In the genomic region with DNA sequence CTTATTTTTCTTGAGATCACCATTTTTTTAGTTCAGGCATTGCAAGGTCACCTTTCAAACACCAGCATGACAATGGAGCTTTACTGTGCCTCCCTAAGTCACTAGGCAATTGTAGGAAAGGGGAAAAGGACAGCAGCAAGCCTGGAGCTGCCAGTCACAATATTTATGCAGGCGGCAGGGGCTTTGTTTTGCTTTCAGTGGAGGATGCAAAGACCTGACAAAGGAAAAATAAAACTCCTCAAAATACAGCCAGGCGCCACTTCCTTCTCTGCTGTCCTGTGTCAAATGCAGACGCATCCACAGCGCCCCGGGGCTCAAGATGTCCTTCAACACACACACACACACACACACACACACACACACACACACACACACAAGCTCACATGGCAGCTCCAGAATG, we compare ENCODE assay signal across 13 mouse cellular contexts.
DNase-seq lines count a peak whose midpoint lies in the region; ATAC-seq lines count a peak whose summit lies in the region.
"Had no signal": no experiment of that assay in that cellular context is flagged by ENCODE, and none has a peak within 500 bp of the region (broad histone marks: within the 10 kb centered on the region; RNA-seq: fewer than 3 reads in every experiment).

No protein-coding gene starts in this region.

- no peaks in the 10 kb centered on the region for H3K27me3 ChIP-seq in hindbrain, embryonic 10.5 days (ENCODE audit: insufficient read depth, poor library complexity, severe bottlenecking)
- H3K27me3 ChIP-seq in hindbrain, embryonic 16.5 days (replicated peaks; ENCODE audit: control insufficient read depth, insufficient read depth, low read length) = no peaks in the 10 kb centered on the region
- H3K27me3 ChIP-seq in midbrain, embryonic 10.5 days (ENCODE audit: low read depth, poor library complexity, severe bottlenecking) = no peaks in the 10 kb centered on the region
- H3K27me3 ChIP-seq in midbrain, embryonic 11.5 days (ENCODE audit: control insufficient read depth, insufficient read depth, low read length) = no peaks in the 10 kb centered on the region
- no peaks in the 10 kb centered on the region for H3K27me3 ChIP-seq in neural tube, embryonic 13.5 days
- H3K27me3 ChIP-seq: embryonic facial prominence, embryonic 15.5 days; liver, embryonic 15.5 days; midbrain, embryonic 13.5 days had no signal

- ATAC-seq in hindbrain, embryonic 16.5 days = no peak
- ATAC-seq in midbrain, embryonic 11.5 days (ENCODE audit: low FRiP score) = no peak
- peak; percentile 15; the same call in 1 of the 2 replicates for ATAC-seq in neural tube, embryonic 13.5 days (ENCODE audit: low read depth)
- ATAC-seq: inflammation-experienced regulatory T-cells, adult 6 months; midbrain, embryonic 13.5 days had no signal

- H3K9me3 ChIP-seq in hindbrain, embryonic 10.5 days = no peaks in the 10 kb centered on the region
- no peaks in the 10 kb centered on the region for H3K9me3 ChIP-seq in hindbrain, embryonic 16.5 days (ENCODE audit: control insufficient read depth, low read length)
- no peaks in the 10 kb centered on the region for H3K9me3 ChIP-seq in midbrain, embryonic 10.5 days (replicated peaks)
- no peaks in the 10 kb centered on the region for H3K9me3 ChIP-seq in midbrain, embryonic 11.5 days (ENCODE audit: control insufficient read depth, low read length)
- H3K9me3 ChIP-seq in neural tube, embryonic 13.5 days = no peaks in the 10 kb centered on the region
- H3K9me3 ChIP-seq: embryonic facial prominence, embryonic 15.5 days; liver, embryonic 15.5 days; midbrain, embryonic 13.5 days had no signal

- peaks cover 29% of the 10 kb centered on the region for H3K4me1 ChIP-seq in hindbrain, embryonic 10.5 days (replicated peaks)
- 0 out of 2 replicates have a peak, but pooled peaks cover 2% of the 10 kb centered on the region for H3K4me1 ChIP-seq in hindbrain, embryonic 16.5 days (ENCODE audit: control insufficient read depth, insufficient read depth, low read depth, low read length)
- peaks cover 22% of the 10 kb centered on the region for H3K4me1 ChIP-seq in midbrain, embryonic 10.5 days
- H3K4me1 ChIP-seq in midbrain, embryonic 11.5 days (ENCODE audit: control insufficient read depth, insufficient read depth, low read length) = no peaks in the 10 kb centered on the region
- peaks cover 10% of the 10 kb centered on the region for H3K4me1 ChIP-seq in neural tube, embryonic 13.5 days (replicated peaks)

- H3K36me3 ChIP-seq in hindbrain, embryonic 10.5 days = no peaks in the 10 kb centered on the region
- no peaks in the 10 kb centered on the region for H3K36me3 ChIP-seq in hindbrain, embryonic 16.5 days (ENCODE audit: control insufficient read depth, insufficient read depth, low read length)
- H3K36me3 ChIP-seq in midbrain, embryonic 10.5 days = no peaks in the 10 kb centered on the region
- no peaks in the 10 kb centered on the region for H3K36me3 ChIP-seq in midbrain, embryonic 11.5 days (ENCODE audit: control insufficient read depth, insufficient read depth, low read length)
- no peaks in the 10 kb centered on the region for H3K36me3 ChIP-seq in neural tube, embryonic 13.5 days
- H3K36me3 ChIP-seq: embryonic facial prominence, embryonic 15.5 days; liver, embryonic 15.5 days; midbrain, embryonic 13.5 days had no signal

- H3K27ac ChIP-seq in hindbrain, embryonic 10.5 days = peak overlapping the region; percentile 50; the same call in 1 of the 2 replicates
- H3K27ac ChIP-seq in hindbrain, embryonic 16.5 days (ENCODE audit: low read depth, low read length) = no peak overlapping the region
- H3K27ac ChIP-seq in midbrain, embryonic 10.5 days (replicated peaks) = peak overlapping the region; percentile 53; the same call in 1 of the 2 replicates
- no peak overlapping the region for H3K27ac ChIP-seq in midbrain, embryonic 11.5 days (ENCODE audit: low read depth, low read length)
- 0 out of 2 replicates have a peak overlapping the region, but pooled peaks have one; percentile 9 for H3K27ac ChIP-seq in neural tube, embryonic 13.5 days (replicated peaks)
- H3K27ac ChIP-seq: embryonic facial prominence, embryonic 15.5 days; liver, embryonic 15.5 days; midbrain, embryonic 13.5 days had no signal

- no peak overlapping the region for H3K4me2 ChIP-seq in hindbrain, embryonic 16.5 days (ENCODE audit: low read length)
- no peak overlapping the region for H3K4me2 ChIP-seq in midbrain, embryonic 11.5 days
- H3K4me2 ChIP-seq in neural tube, embryonic 13.5 days = no peak overlapping the region
- H3K4me2 ChIP-seq: embryonic facial prominence, embryonic 15.5 days; liver, embryonic 15.5 days; midbrain, embryonic 13.5 days had no signal

- H3K9ac ChIP-seq in hindbrain, embryonic 16.5 days (ENCODE audit: low read depth, low read length) = no peak overlapping the region
- H3K9ac ChIP-seq in midbrain, embryonic 11.5 days (ENCODE audit: low read length) = no peak overlapping the region
- H3K9ac ChIP-seq in neural tube, embryonic 13.5 days = no peak overlapping the region
- H3K9ac ChIP-seq: embryonic facial prominence, embryonic 15.5 days; liver, embryonic 15.5 days; midbrain, embryonic 13.5 days had no signal

- DNase-seq in hindbrain, embryonic 10.5 days (ENCODE audit: low spot score) = peak; percentile 36
- DNase-seq in midbrain, embryonic 10.5 days (ENCODE audit: low spot score) = peak; percentile 17
- no peak for DNase-seq in midbrain, embryonic 11.5 days (ENCODE audit: low spot score, missing footprints)
- DNase-seq in embryo, embryonic 10.5 days (ENCODE audit: low spot score) = peak; percentile 44
- no peak for DNase-seq in thymus, postnatal 4 days
- DNase-seq: cerebellum, adult 8-10 months; thymus, adult 18-20 months had no signal

- WGBS in hindbrain, embryonic 10.5 days = 22% methylated on average over 5 of the region's 5 CpGs
- WGBS in hindbrain, embryonic 16.5 days = 20% methylated on average over 5 of the region's 5 CpGs
- 32% methylated on average over 5 of the region's 5 CpGs for WGBS in midbrain, embryonic 10.5 days
- whole genome bisulfite sequencing in midbrain, embryonic 11.5 days = 26% methylated on average over 5 of the region's 5 CpGs
- WGBS in neural tube, embryonic 13.5 days = 2% methylated on average over 5 of the region's 5 CpGs

- no peak overlapping the region for H3K4me3 ChIP-seq in hindbrain, embryonic 10.5 days
- no peak overlapping the region for H3K4me3 ChIP-seq in hindbrain, embryonic 16.5 days (ENCODE audit: low read length)
- no peak overlapping the region for H3K4me3 ChIP-seq in midbrain, embryonic 10.5 days
- no peak overlapping the region for H3K4me3 ChIP-seq in midbrain, embryonic 11.5 days (ENCODE audit: low read depth, low read length)
- H3K4me3 ChIP-seq in neural tube, embryonic 13.5 days = no peak overlapping the region
- H3K4me3 ChIP-seq: embryonic facial prominence, embryonic 15.5 days; liver, embryonic 15.5 days; midbrain, embryonic 13.5 days had no signal

Comparison
In these comparisons a context has a peak if more than half of its experiments do, and no peak if none do; other contexts are left out.
1. DNase-seq: peak in hindbrain, embryonic 10.5 days (single experiment), midbrain, embryonic 10.5 days (single experiment) and embryo, embryonic 10.5 days (single experiment); none in midbrain, embryonic 11.5 days (single experiment) and thymus, postnatal 4 days (single experiment).
2. H3K27ac ChIP-seq: peak in hindbrain, embryonic 10.5 days (single experiment), midbrain, embryonic 10.5 days (single experiment) and neural tube, embryonic 13.5 days (single experiment); none in hindbrain, embryonic 16.5 days (single experiment) and midbrain, embryonic 11.5 days (single experiment).